Mouse (Mus musculus) cerebellum, adult 9-10 months (tissue): ENCODE data around the gene Armcx2.
"Not testable (repeated sequence)": the region's sequence is repeated elsewhere in the genome, so short reads cannot be mapped to it uniquely, and the experiment has no call there.

Experiments used
- DNase-seq: peaks from one replicate; pipeline ENCODE4 v3.0.0; 2022

Gene Armcx2

GRCm38 (mm10) chrX:134808755-134809224 is at the start of gene Armcx2:
TSS of gene Armcx2 (minus strand) at chrX:134809221.
- peak; percentile 69 for DNase-seq

GRCm38 (mm10) chrX:134849662-134850061 is 40.6 kb upstream of the Armcx2 start:
- DNase-seq, result no peak

- no peak for DNase-seq
These were observed 35.4 kb upstream of the Armcx2 start for GRCm38 (mm10) chrX:134844424-134844823.

- no peak for DNase-seq
These were observed 21.5 kb upstream of the Armcx2 start for GRCm38 (mm10) chrX:134830508-134830907.

- peak; percentile 27 for DNase-seq
These were observed 927 bp downstream of the Armcx2 start for GRCm38 (mm10) chrX:134807833-134808754.

- DNase-seq, result no peak
These were observed 21.3 kb downstream of the Armcx2 start for GRCm38 (mm10) chrX:134787728-134788127.

GRCm38 (mm10) chrX:134763428-134764198 is 45.4 kb downstream of the Armcx2 start:
- not testable (repeated sequence) for DNase-seq

- DNase-seq, result peak; percentile 26
These were observed 51.6 kb downstream of the Armcx2 start for GRCm38 (mm10) chrX:134757293-134757995.

GRCm38 (mm10) chrX:134756434-134757292 is 52.4 kb downstream of the Armcx2 start, which contains the start of gene Armcx3:
TSS of gene Armcx3 (plus strand) at chrX:134756595.
- peak; percentile 66 for DNase-seq
